Mouse (Mus musculus) intestine, embryonic 15.5 days (tissue): ENCODE results near the gene Lonrf2. TPM values are rescaled to one million over a fixed set of nuclear protein-coding genes. Genes with fewer than 3 reads are reported as not detected.
A peak's percentile ranks its signal among the peaks of the same experiment; 100 is the strongest.

Experiments used
- ATAC-seq: fragments of 200-750 bp; cut with Nextera tagmentation; 2 replicates; pipeline ENCODE4 v1.8.0; 2017; ENCODE audit warnings: moderate TSS enrichment, moderate library complexity
- H3K27ac ChIP-seq: fragments of 300-500 bp; sonication (generic); 2 replicates; pipeline ENCODE4 v1.5.1; 2015; ENCODE audit warnings: mild to moderate bottlenecking, inconsistent platforms
- H3K27me3 ChIP-seq: fragments of 300-500 bp; sonication (generic); replicated peaks from 2 replicates; pipeline ENCODE4 v1.6.1; 2015; ENCODE audit warnings: inconsistent platforms
- H3K36me3 ChIP-seq: fragments of 300-500 bp; sonication (generic); 2 replicates; pipeline ENCODE4 v1.6.1; 2015; ENCODE audit warnings: inconsistent platforms
- H3K4me1 ChIP-seq: fragments of 300-500 bp; sonication (generic); replicated peaks from 2 replicates; pipeline ENCODE4 v1.6.1; 2015; ENCODE audit warnings: inconsistent platforms
- H3K4me2 ChIP-seq: fragments of 300-500 bp; sonication (generic); replicated peaks from 2 replicates; pipeline ENCODE4 v1.6.1; 2015; ENCODE audit warnings: mild to moderate bottlenecking, inconsistent platforms
- H3K4me3 ChIP-seq: fragments of 300-500 bp; sonication (generic); replicated peaks from 2 replicates; pipeline ENCODE4 v1.5.1; 2015; ENCODE audit warnings: inconsistent platforms
- H3K9ac ChIP-seq: fragments of 300-500 bp; sonication (generic); 2 replicates; pipeline ENCODE4 v1.6.1; 2015; ENCODE audit warnings: inconsistent platforms
- H3K9me3 ChIP-seq: fragments of 300-500 bp; sonication (generic); 2 replicates; pipeline ENCODE4 v1.6.1; 2016; ENCODE audit warnings: inconsistent platforms
- WGBS: fragments of 180-500 bp; shearing (Covaris S2); methylation state at CpG from one replicate; pipeline ENCODE4 v1.1.7; 2015; 5-methylcytosine and 5-hydroxymethylcytosine counted together
- polyA plus RNA-seq: library from polyadenylated mRNA; unstranded; fragments of >200 nt; fragmentation: Nextera tagmentation; extraction: Ambion mirVana; gene quantifications from 2 replicates; pipeline ENCODE4 v1.2.1, GENCODE M21; 2015

The Lonrf2 gene
- polyA plus RNA-seq = 1.1 and 1.2 TPM in 2 replicates

DNA sequence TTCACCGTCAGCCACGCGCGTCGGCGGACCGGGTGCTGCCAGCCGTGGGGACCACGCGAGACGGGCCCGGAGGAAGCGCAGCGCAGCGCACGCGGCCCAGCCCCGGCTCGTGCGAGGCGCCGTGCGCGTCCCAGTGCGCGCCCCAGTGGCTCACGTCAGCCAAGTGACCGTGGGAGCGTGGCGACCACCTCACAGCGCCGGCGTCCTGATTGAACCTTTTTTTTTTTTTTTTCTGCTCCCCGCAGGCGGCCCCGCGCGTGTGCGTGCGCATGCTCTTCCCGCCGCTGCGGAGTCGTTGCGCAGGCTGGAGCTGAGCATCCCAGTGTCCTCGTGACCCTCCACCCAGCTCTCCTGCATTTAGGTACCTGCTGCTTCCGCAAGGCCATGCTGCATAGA lies at the start of gene Lonrf2:
Lonrf2 (minus strand) TSS at position 235 of the 396 bp plus-strand sequence.
- peaks cover 4% of the 10 kb centered on the region; the same call in 1 of the 2 replicates for H3K4me1 ChIP-seq
- peak within 1 kb of the TSS; percentile 59 for H3K4me3 ChIP-seq
- H3K27me3 ChIP-seq = peaks cover 11% of the 10 kb centered on the region
- peak; percentile 80 for ATAC-seq
- peak within 1 kb of the TSS; percentile 64 for H3K9ac ChIP-seq
- no peaks in the 10 kb centered on the region for H3K36me3 ChIP-seq
- 0 out of 2 replicates have a peak within 1 kb of the TSS, but pooled peaks have one; percentile 36 for H3K27ac ChIP-seq
- 1% methylated on average over 47 of the region's 47 CpGs for WGBS
- H3K4me2 ChIP-seq = peak within 1 kb of the TSS; percentile 97
- no peaks in the 10 kb centered on the region for H3K9me3 ChIP-seq

DNA sequence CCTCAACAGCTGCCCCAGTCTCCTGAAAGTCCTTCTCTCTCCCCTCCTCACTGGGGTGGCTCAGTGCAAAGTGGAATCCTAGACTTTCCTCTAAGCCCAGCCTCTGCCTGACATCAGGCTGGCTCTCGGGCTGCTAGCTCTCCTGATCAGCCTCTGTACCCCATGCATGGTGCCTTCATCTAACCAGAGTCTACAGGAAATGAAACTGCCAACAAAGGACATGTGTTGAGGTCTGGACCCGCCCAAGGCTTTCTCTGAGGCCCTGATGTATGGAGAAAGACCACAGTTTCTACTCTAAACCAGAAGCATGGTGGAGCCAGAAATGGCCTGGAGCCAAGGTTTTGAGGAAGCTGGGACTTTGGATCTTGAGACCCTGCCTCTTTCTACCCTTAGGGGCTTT lies 49.4 kb upstream of the Lonrf2 start:
- Histone ChIP-seq H3K36me3 (no peaks in the 10 kb centered on the region), H3K4me1 (no peaks in the 10 kb centered on the region), H3K9me3 (no peaks in the 10 kb centered on the region), H3K27ac (no peak overlapping the region), H3K27me3 (no peaks in the 10 kb centered on the region), H3K4me3 (no peak overlapping the region), H3K9ac (no peak overlapping the region), H3K4me2 (no peak overlapping the region)
- WGBS = 79% methylated on average over 2 of the region's 2 CpGs
- ATAC-seq = no peak

DNA sequence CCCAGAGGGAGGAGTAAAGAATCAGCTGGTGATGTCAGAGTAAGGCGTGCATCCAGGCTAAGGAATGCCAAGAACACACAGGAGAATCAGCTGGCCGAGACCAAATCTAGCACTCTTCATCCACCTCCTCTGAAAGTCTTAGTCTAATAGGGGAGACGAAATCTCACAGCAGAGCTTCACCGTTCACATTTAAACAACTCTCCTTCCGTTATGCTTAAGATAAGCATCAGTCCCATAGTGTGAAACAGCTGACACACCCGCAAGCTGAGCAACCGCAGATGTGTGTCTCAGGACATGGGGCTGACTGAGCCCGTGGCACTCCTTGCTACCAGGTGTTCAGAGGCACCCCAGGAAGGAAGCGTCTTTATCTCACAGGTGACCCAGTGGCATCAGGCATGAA lies 47.3 kb upstream of the Lonrf2 start:
- Histone ChIP-seq H3K36me3 (no peaks in the 10 kb centered on the region), H3K27ac (no peak overlapping the region), H3K4me2 (no peak overlapping the region), H3K4me1 (no peaks in the 10 kb centered on the region), H3K9ac (no peak overlapping the region), H3K9me3 (no peaks in the 10 kb centered on the region), H3K4me3 (no peak overlapping the region), H3K27me3 (no peaks in the 10 kb centered on the region)
- no peak for ATAC-seq
- 80% methylated on average over 9 of the region's 9 CpGs for WGBS

DNA sequence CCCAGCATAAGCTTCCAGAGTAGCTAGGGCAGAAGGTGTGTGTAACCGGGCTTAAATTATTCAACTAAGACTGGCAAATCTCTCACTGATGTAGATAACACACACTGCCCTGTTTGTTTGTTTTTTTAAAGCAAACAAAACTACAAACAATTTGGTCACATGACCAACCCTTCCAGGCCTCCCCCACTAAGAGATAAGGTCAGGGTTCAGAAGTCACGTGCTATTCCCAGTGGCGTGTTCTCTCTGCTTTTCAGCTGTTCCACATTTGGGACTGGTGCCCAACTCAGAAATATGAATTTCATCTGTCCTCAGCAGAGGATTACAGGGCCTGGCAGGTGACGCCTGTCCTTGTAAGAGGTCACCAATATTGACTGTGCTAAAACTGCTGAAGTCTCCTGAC lies 46.2 kb upstream of the Lonrf2 start:
- Histone ChIP-seq H3K4me3 (no peak overlapping the region), H3K27ac (no peak overlapping the region), H3K27me3 (no peaks in the 10 kb centered on the region), H3K9me3 (no peaks in the 10 kb centered on the region), H3K9ac (no peak overlapping the region), H3K4me2 (no peak overlapping the region), H3K36me3 (no peaks in the 10 kb centered on the region), H3K4me1 (no peaks in the 10 kb centered on the region)
- 86% methylated on average over 4 of the region's 4 CpGs for WGBS
- ATAC-seq = no peak

DNA sequence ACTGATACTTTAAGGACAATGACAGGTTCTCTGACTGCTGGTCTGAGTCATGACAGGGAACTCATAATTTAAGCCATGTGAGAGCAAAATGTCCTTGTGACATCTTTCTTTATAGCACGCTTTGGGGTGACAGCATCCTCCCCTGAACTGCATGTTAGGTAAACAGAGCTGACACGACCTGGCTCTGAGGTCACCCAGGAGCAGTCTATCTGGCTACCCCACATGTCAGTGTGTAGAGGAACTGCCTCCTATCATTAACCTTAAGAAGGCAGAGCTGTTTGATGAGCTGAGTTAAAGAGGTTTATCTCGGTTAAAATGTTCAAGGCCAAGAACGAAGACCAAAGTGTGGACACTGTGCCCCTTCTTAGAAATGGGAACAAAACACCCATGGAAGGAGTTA lies 44.9 kb upstream of the Lonrf2 start:
- H3K4me2 ChIP-seq = no peak overlapping the region
- no peak overlapping the region for H3K4me3 ChIP-seq
- WGBS = 47% methylated on average over 4 of the region's 4 CpGs
- ATAC-seq = no peak
- H3K9ac ChIP-seq = no peak overlapping the region
- no peaks in the 10 kb centered on the region for H3K9me3 ChIP-seq
- H3K27me3 ChIP-seq = no peaks in the 10 kb centered on the region
- no peaks in the 10 kb centered on the region for H3K4me1 ChIP-seq
- no peak overlapping the region for H3K27ac ChIP-seq
- H3K36me3 ChIP-seq = no peaks in the 10 kb centered on the region

DNA sequence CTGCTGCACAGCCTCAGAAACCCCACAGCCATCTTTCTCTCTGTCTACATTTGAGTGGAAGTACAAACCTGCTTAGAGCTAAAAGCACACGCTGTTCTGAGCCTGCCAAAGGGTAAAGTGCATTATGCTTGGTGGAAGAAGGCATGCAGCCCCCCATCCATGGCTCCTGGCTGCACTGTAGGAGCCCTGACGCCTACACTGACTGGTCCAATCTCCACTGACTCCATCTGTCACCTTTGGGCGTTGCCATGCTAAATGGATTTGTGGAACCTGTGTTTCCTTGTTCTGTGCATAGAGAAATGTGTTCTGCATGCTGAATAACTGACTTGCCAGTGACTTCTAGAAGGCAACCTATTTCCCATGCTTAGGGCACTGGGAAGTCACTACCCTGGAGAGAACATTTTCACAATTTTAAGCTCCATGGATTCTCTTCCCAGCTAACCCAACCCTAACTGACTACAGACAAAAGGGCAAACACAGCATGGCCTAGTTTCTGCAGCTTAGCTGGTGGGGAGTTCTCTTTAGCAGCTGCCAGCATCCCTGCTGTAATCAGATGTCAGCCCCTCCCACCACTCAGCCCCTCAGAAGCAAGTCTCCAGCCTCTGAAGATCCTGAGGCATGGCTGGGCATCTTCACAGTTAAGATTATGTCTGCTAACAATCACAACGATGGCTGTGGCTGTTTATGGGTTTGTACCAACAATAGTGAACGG lies 40.3 kb upstream of the Lonrf2 start:
- no peak for ATAC-seq
- no peak overlapping the region for H3K9ac ChIP-seq
- H3K27ac ChIP-seq = no peak overlapping the region

DNA sequence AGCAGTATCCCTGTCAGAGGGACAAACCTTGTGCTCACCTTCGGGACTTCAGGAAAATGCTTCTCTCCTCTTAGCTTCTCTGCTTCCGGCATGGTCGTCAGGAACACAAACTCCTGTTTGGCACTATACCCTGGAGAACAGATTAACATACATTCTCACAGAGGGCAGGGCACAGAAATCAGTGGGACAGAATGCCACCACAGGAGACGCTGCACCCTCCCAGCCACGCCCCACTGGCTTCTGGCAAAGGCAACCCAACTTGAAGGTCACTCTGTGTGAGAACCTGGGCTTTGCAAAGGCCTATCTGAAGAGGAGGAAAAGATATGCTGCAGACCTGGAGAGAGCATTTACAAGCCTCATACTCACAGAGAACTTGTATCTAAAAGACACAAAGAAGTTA lies 37.4 kb upstream of the Lonrf2 start:
- Histone ChIP-seq H3K27ac (no peak overlapping the region), H3K9ac (no peak overlapping the region), H3K9me3 (no peaks in the 10 kb centered on the region), H3K4me2 (no peak overlapping the region), H3K36me3 (no peaks in the 10 kb centered on the region), H3K4me1 (0 out of 2 replicates have a peak, but pooled peaks cover 3% of the 10 kb centered on the region), H3K27me3 (no peaks in the 10 kb centered on the region), H3K4me3 (no peak overlapping the region)
- 81% methylated on average over 5 of the region's 5 CpGs for WGBS
- no peak for ATAC-seq

More for the DNA sequence above, 40.3 kb upstream of the Lonrf2 start:
- WGBS = 53% methylated on average over 5 of the region's 5 CpGs
- H3K4me3 ChIP-seq = no peak overlapping the region
- no peak overlapping the region for H3K4me2 ChIP-seq
- no peaks in the 10 kb centered on the region for H3K9me3 ChIP-seq
- no peaks in the 10 kb centered on the region for H3K4me1 ChIP-seq
- H3K27me3 ChIP-seq = no peaks in the 10 kb centered on the region
- H3K36me3 ChIP-seq = no peaks in the 10 kb centered on the region

DNA sequence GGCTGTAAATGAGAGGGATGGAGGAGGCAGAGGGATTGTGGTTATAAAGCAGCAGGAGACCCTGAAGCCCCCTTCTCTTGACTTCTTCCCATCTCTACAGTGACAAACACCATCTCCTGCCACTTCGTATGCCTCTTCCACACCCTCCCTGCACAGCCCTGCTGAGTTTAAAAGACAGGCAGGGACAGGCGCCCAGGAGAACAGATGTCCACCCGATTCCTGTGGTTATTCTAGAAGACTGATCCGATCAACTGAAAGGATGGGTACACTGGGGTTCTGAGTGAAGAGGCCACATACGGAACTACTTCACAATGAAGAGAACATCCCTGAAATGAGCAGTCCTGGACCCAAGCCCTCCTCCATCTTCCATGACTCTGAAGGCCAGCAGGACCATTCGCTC lies 35.3 kb upstream of the Lonrf2 start:
- Histone ChIP-seq H3K9me3 (no peaks in the 10 kb centered on the region), H3K4me2 (no peak overlapping the region), H3K27ac (no peak overlapping the region), H3K4me3 (no peak overlapping the region), H3K4me1 (0 out of 2 replicates have a peak, but pooled peaks cover 3% of the 10 kb centered on the region), H3K36me3 (no peaks in the 10 kb centered on the region), H3K9ac (no peak overlapping the region), H3K27me3 (no peaks in the 10 kb centered on the region)
- ATAC-seq = no peak
- 91% methylated on average over 6 of the region's 6 CpGs for WGBS

DNA sequence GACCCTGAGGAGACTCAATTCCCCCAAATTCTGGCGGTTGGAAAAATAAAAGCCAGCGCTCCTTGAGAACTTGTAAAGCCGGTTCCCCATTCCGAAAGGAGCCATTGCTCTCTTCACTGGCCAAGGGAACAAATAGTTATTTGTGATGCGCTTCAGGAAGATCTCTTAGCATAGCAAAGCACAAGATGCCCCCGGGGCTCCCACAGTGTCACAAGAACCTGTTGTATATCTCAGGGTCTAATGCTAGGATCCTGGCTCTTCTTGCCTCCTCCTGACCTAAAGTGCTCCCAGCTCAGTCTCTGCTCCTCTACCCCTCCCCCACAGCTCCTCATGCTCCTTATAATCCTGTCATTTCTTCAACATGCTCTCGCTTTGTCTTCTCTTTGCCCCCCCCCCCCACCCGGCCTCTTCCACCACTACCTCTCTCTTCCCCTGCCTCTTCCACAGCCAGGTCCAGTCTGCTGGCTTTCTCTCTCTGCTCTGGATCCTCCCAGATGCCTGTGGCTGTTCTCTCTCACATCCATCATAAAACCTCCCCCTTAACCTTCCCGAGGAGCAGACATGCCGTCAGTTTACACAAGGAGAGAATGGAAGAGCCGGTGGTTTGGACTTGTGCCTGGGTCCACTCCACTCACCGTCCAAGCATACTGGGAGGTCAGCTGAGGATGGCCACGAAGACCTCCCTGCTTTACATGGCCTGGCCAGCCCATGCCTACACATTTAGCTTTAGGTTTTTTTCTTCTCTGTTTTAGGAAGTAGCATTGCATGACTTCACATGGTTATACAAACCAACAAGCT lies 33.1 kb upstream of the Lonrf2 start:
- 41% methylated on average over 13 of the region's 13 CpGs for WGBS
- H3K27ac ChIP-seq = no peak overlapping the region
- no peaks in the 10 kb centered on the region for H3K36me3 ChIP-seq
- H3K27me3 ChIP-seq = no peaks in the 10 kb centered on the region
- 0 out of 2 replicates have a peak, but pooled peaks have one; percentile 17 for ATAC-seq
- no peak overlapping the region for H3K9ac ChIP-seq
- H3K4me2 ChIP-seq = no peak overlapping the region
- H3K4me3 ChIP-seq = no peak overlapping the region
- no peaks in the 10 kb centered on the region for H3K9me3 ChIP-seq
- 0 out of 2 replicates have a peak, but pooled peaks cover 3% of the 10 kb centered on the region for H3K4me1 ChIP-seq

DNA sequence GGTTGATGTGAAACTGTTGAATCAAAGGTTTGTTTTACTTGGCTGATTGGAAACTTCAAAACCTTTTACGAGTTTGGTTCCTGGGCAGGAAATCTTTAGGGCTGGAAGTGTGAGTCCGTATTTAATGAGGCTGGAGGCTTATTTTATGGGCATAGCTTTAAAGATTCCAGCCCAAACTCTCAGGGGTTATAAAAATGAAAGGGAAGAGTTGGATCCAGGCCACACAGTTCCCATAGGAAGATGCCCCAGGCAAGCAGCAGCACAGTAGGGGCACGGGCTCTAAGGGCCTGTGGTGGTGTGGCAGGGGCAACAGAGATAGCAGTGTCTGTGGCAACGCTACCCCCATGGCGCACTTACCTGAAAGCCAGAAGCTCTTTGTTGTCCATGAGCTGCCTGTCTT lies 29.7 kb upstream of the Lonrf2 start:
- no peak for ATAC-seq
- H3K36me3 ChIP-seq = no peaks in the 10 kb centered on the region
- 74% methylated on average over 5 of the region's 5 CpGs for WGBS
- no peak overlapping the region for H3K4me2 ChIP-seq
- no peak overlapping the region for H3K9ac ChIP-seq
- H3K27me3 ChIP-seq = no peaks in the 10 kb centered on the region
- no peak overlapping the region for H3K27ac ChIP-seq
- no peak overlapping the region for H3K4me3 ChIP-seq
- H3K4me1 ChIP-seq = 0 out of 2 replicates have a peak, but pooled peaks cover 3% of the 10 kb centered on the region
- no peaks in the 10 kb centered on the region for H3K9me3 ChIP-seq

DNA sequence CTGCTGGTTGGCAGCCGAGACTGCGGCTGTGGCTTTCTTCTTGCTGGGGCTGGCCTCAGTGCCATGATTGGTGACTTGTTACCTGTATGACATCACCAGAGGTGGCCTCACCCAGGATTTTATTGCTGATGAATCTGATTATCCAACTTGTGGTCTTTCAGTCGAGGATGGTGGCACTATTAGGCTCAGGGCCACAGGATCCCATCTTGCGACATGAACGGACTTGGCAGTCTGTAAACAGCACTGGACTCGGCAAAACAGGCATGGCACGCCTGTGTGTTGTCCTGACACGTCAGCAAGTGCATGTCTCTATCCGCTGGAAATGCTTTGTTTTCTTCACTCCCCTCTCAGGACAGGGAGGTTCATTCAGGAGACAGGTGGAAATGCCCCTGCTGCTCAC lies 27.8 kb upstream of the Lonrf2 start:
- no peak overlapping the region for H3K27ac ChIP-seq
- no peaks in the 10 kb centered on the region for H3K4me1 ChIP-seq
- no peak overlapping the region for H3K4me3 ChIP-seq
- no peak overlapping the region for H3K9ac ChIP-seq
- no peaks in the 10 kb centered on the region for H3K36me3 ChIP-seq
- no peaks in the 10 kb centered on the region for H3K9me3 ChIP-seq
- no peak for ATAC-seq
- no peak overlapping the region for H3K4me2 ChIP-seq
- no peaks in the 10 kb centered on the region for H3K27me3 ChIP-seq
- WGBS = 73% methylated on average over 9 of the region's 9 CpGs

DNA sequence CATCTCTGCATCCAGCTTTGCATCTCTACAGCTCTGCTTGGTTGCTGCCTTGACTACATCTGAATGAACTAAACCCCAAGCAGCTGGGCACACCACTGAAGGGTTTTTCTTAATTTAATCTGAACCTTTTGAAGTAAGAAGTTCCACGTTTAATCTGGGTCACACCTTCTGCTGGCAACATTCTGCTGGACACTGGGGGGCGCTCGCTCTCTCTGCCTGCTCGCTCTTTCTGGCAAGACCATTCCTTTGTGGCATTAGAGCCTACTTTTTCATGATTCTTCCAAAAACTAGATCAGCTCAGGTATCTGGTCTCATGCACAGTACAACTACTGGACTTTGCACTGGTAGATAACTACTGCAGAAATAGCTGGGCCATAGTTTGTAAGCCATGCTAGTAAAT lies 25.7 kb upstream of the Lonrf2 start:
- Histone ChIP-seq H3K9ac (no peak overlapping the region), H3K27me3 (no peaks in the 10 kb centered on the region), H3K9me3 (no peaks in the 10 kb centered on the region), H3K4me1 (no peaks in the 10 kb centered on the region), H3K4me3 (no peak overlapping the region), H3K27ac (no peak overlapping the region), H3K4me2 (no peak overlapping the region), H3K36me3 (no peaks in the 10 kb centered on the region)
- 15% methylated on average over 4 of the region's 4 CpGs for WGBS
- no peak for ATAC-seq
